Mouse (Mus musculus): ENCODE results near the gene Ugt1a6b.

- no peak for TF ChIP-seq CTCF (conservative IDR thresholded peaks at IDR 0.05; ENCODE audit: low read length)
- TF ChIP-seq POU5F1 (IDR thresholded peaks at IDR 0.05; ENCODE audit: borderline replicate concordance, low read length) = no peak
These were observed 124.4 kb downstream of the Ugt1a6b start for GRCm38 (mm10) chr1:88227482-88227881.

Measured in E14TG2a.4 (cell line).